ENCODE assay signal across 18 mouse cellular contexts in the genomic region with DNA sequence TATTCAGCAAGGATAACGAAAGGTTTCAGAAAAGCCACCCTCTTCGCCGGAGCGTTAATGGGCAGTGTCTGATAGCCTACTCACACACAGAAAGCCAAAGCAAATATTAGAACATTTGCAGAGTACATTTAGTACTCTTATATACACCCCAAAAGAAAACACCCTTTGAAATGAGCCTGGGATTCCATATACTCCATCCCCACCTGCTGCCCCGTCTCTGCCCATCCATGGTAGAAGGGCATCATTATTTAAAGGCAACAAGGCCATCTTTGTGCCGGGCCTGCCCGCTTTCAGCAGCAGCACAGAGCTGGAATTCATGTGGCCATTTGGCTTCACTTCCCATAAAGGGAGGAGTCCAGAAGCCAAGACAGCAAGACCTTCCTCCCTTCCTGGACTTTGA.
DNase-seq lines count a peak whose midpoint lies in the region; ATAC-seq and TF ChIP-seq lines count a peak whose summit lies in the region.
"Had no signal": no experiment of that assay in that cellular context is flagged by ENCODE, and none has a peak within 500 bp of the region (broad histone marks: within the 10 kb centered on the region; RNA-seq: fewer than 3 reads in every experiment).

No protein-coding gene starts in this region.

- H3K27ac ChIP-seq in hindbrain, embryonic 16.5 days (ENCODE audit: low read depth, low read length), result no peak overlapping the region
- no peak overlapping the region for H3K27ac ChIP-seq in hindbrain, embryonic 10.5 days
- H3K27ac ChIP-seq in lung, postnatal 0 days (ENCODE audit: low read length), result no peak overlapping the region
- peak overlapping the region; percentile 3; the same call in 1 of the 2 replicates for H3K27ac ChIP-seq in stomach, embryonic 14.5 days (ENCODE audit: low read length)
- H3K27ac ChIP-seq: hindbrain, embryonic 15.5 days; macrophage; midbrain, embryonic 15.5 days; neural tube, embryonic 13.5 days had no signal

- H3K36me3 ChIP-seq in hindbrain, embryonic 16.5 days (ENCODE audit: control insufficient read depth, insufficient read depth, low read length), result no peaks in the 10 kb centered on the region
- no peaks in the 10 kb centered on the region for H3K36me3 ChIP-seq in hindbrain, embryonic 10.5 days
- no peaks in the 10 kb centered on the region for H3K36me3 ChIP-seq in lung, postnatal 0 days (ENCODE audit: insufficient read depth, low read length)
- H3K36me3 ChIP-seq in stomach, embryonic 14.5 days (ENCODE audit: control insufficient read depth, insufficient read depth, low read length), result no peaks in the 10 kb centered on the region
- H3K36me3 ChIP-seq: hindbrain, embryonic 15.5 days; midbrain, embryonic 15.5 days had no signal

- H3K9ac ChIP-seq in hindbrain, embryonic 16.5 days (ENCODE audit: low read depth, low read length), result no peak overlapping the region
- no peak overlapping the region for H3K9ac ChIP-seq in lung, postnatal 0 days (replicated peaks; ENCODE audit: low read depth)
- no peak overlapping the region for H3K9ac ChIP-seq in stomach, embryonic 14.5 days (replicated peaks; ENCODE audit: low read depth, low read length)
- H3K9ac ChIP-seq: hindbrain, embryonic 15.5 days; midbrain, embryonic 15.5 days; neural tube, embryonic 13.5 days had no signal

- TF ChIP-seq EP300 in lung, postnatal 0 days (IDR thresholded peaks at IDR 0.05), result no peak

- WGBS in hindbrain, embryonic 16.5 days, result 79% methylated on average over 7 of the region's 7 CpGs
- WGBS in hindbrain, embryonic 10.5 days, result 91% methylated on average over 7 of the region's 7 CpGs
- 62% methylated on average over 7 of the region's 7 CpGs for WGBS in lung, postnatal 0 days
- 68% methylated on average over 7 of the region's 7 CpGs for WGBS in stomach, embryonic 14.5 days

- no peak for TF ChIP-seq CTCF in lung, postnatal 0 days (IDR thresholded peaks at IDR 0.05)

- ATAC-seq in hindbrain, embryonic 16.5 days, result peak; percentile 64
- ATAC-seq in lung, postnatal 0 days, result peak; percentile 21; the same call in 1 of the 2 replicates
- ATAC-seq in stomach, embryonic 14.5 days (ENCODE audit: insufficient number of reproducible peaks, insufficient read depth, low FRiP score, low read depth), result peak; percentile 76
- ATAC-seq: forebrain, embryonic 16.5 days; midbrain, embryonic 15.5 days had no signal

- DNase-seq in hindbrain, embryonic 10.5 days (ENCODE audit: low spot score), result no peak
- DNase-seq in lung, postnatal 0 days (ENCODE audit: low spot score), result no peak
- DNase-seq in lung, postnatal 25 days (ENCODE audit: low spot score), result no peak
- DNase-seq in layer of hippocampus, adult 9-11 months, result peak; percentile 67
- DNase-seq in embryo, embryonic 10 days (ENCODE audit: low spot score), result no peak
- DNase-seq in thymus, postnatal 14 days, result no peak
- DNase-seq: adrenal gland, postnatal 36 days; gastrocnemius, postnatal 36 days; kidney, adult 8-10 months; thymus, postnatal 25 days had no signal

- no peaks in the 10 kb centered on the region for H3K4me1 ChIP-seq in hindbrain, embryonic 16.5 days (ENCODE audit: control insufficient read depth, insufficient read depth, low read depth, low read length)
- H3K4me1 ChIP-seq in hindbrain, embryonic 10.5 days (replicated peaks), result 0 out of 2 replicates have a peak, but pooled peaks cover 3% of the 10 kb centered on the region
- no peaks in the 10 kb centered on the region for H3K4me1 ChIP-seq in lung, postnatal 0 days (ENCODE audit: insufficient read depth, low read depth, low read length)
- H3K4me1 ChIP-seq in stomach, embryonic 14.5 days (ENCODE audit: control insufficient read depth, insufficient read depth, low read length), result no peaks in the 10 kb centered on the region; the same call in 1 of the 2 replicates
- H3K4me1 ChIP-seq: hindbrain, embryonic 15.5 days; midbrain, embryonic 15.5 days; neural tube, embryonic 13.5 days had no signal

- no peaks in the 10 kb centered on the region for H3K9me3 ChIP-seq in hindbrain, embryonic 16.5 days (ENCODE audit: control insufficient read depth, low read length)
- peaks cover 4% of the 10 kb centered on the region; the same call in 1 of the 2 replicates for H3K9me3 ChIP-seq in hindbrain, embryonic 10.5 days
- no peaks in the 10 kb centered on the region for H3K9me3 ChIP-seq in lung, postnatal 0 days (ENCODE audit: low read length)
- no peaks in the 10 kb centered on the region for H3K9me3 ChIP-seq in stomach, embryonic 14.5 days (ENCODE audit: control insufficient read depth, low read depth, low read length)
- H3K9me3 ChIP-seq: hindbrain, embryonic 15.5 days; midbrain, embryonic 15.5 days had no signal

- no peak overlapping the region for H3K4me2 ChIP-seq in hindbrain, embryonic 16.5 days (ENCODE audit: low read length)
- H3K4me2 ChIP-seq in lung, postnatal 0 days (replicated peaks; ENCODE audit: low read depth, low read length), result no peak overlapping the region
- no peak overlapping the region for H3K4me2 ChIP-seq in stomach, embryonic 14.5 days (replicated peaks; ENCODE audit: low read depth, low read length)
- H3K4me2 ChIP-seq: hindbrain, embryonic 15.5 days; liver, embryonic 11.5 days; midbrain, embryonic 15.5 days; neural tube, embryonic 13.5 days had no signal

- H3K27me3 ChIP-seq in hindbrain, embryonic 16.5 days (replicated peaks; ENCODE audit: control insufficient read depth, insufficient read depth, low read length), result no peaks in the 10 kb centered on the region
- no peaks in the 10 kb centered on the region for H3K27me3 ChIP-seq in hindbrain, embryonic 10.5 days (ENCODE audit: insufficient read depth, poor library complexity, severe bottlenecking)
- H3K27me3 ChIP-seq in lung, postnatal 0 days (replicated peaks; ENCODE audit: insufficient read depth, low read length), result no peaks in the 10 kb centered on the region
- H3K27me3 ChIP-seq in stomach, embryonic 14.5 days (ENCODE audit: control insufficient read depth, insufficient read depth, low read length), result no peaks in the 10 kb centered on the region
- H3K27me3 ChIP-seq: hindbrain, embryonic 15.5 days; midbrain, embryonic 15.5 days; neural tube, embryonic 13.5 days had no signal

- H3K4me3 ChIP-seq in hindbrain, embryonic 16.5 days (ENCODE audit: low read length), result no peak overlapping the region
- H3K4me3 ChIP-seq in hindbrain, embryonic 10.5 days, result no peak overlapping the region
- no peak overlapping the region for H3K4me3 ChIP-seq in lung, postnatal 0 days (ENCODE audit: low read depth, low read length)
- H3K4me3 ChIP-seq in stomach, embryonic 14.5 days (ENCODE audit: low read depth, low read length), result no peak overlapping the region
- H3K4me3 ChIP-seq: hindbrain, embryonic 15.5 days; midbrain, embryonic 15.5 days; neural tube, embryonic 13.5 days had no signal

Comparison
In these comparisons a context has a peak if more than half of its experiments do, and no peak if none do; other contexts are left out.
1. ATAC-seq: peak in every context shown above with its lines; median percentile 76 in stomach, embryonic 14.5 days; 64 in hindbrain, embryonic 16.5 days; 21 in lung, postnatal 0 days.